Comparison of ENCODE assay signal across 19 mouse cellular contexts in genomic region chr1:73207421-73207820, GRCm38 (mm10).
"Had no signal": no experiment of that assay in that cellular context is flagged by ENCODE, and none has a peak within 500 bp of the region (broad histone marks: within the 10 kb centered on the region; RNA-seq: fewer than 3 reads in every experiment).

No protein-coding gene starts in this region.

- H3K27ac ChIP-seq: lung, embryonic 15.5 days; midbrain, embryonic 10.5 days; midbrain, embryonic 12.5 days; neural tube, embryonic 13.5 days; neural tube, embryonic 15.5 days had no signal

- H3K4me2 ChIP-seq: lung, embryonic 15.5 days; midbrain, embryonic 12.5 days; neural tube, embryonic 13.5 days; neural tube, embryonic 15.5 days had no signal

- H3K4me3 ChIP-seq: lung, embryonic 15.5 days; midbrain, embryonic 10.5 days; midbrain, embryonic 12.5 days; myocyte; neural tube, embryonic 13.5 days; neural tube, embryonic 15.5 days had no signal

- H3K9me3 ChIP-seq: lung, embryonic 15.5 days; midbrain, embryonic 10.5 days; midbrain, embryonic 12.5 days; neural tube, embryonic 13.5 days; neural tube, embryonic 15.5 days had no signal

- ATAC-seq: midbrain, embryonic 16.5 days had no signal

- H3K27me3 ChIP-seq: lung, embryonic 15.5 days; midbrain, embryonic 12.5 days; neural tube, embryonic 13.5 days; neural tube, embryonic 15.5 days had no signal

- H3K9ac ChIP-seq: lung, embryonic 15.5 days; midbrain, embryonic 12.5 days; neural tube, embryonic 13.5 days; neural tube, embryonic 15.5 days had no signal

- H3K4me1 ChIP-seq: lung, embryonic 15.5 days; midbrain, embryonic 12.5 days; neural tube, embryonic 13.5 days; neural tube, embryonic 15.5 days had no signal

- H3K36me3 ChIP-seq: lung, embryonic 15.5 days; midbrain, embryonic 10.5 days; midbrain, embryonic 12.5 days; neural tube, embryonic 13.5 days; neural tube, embryonic 15.5 days had no signal

- DNase-seq: lung, adult 2 months; lung, postnatal 10 days; lung, postnatal 4 days; midbrain, embryonic 14.5 days; retina, postnatal 1 day; right cerebral cortex, adult 18-20 months; right cerebral cortex, postnatal 25 days; right cerebral cortex, postnatal 4 days; spleen, adult 18-20 months; thymus, adult 2 months; thymus, postnatal 25 days; thymus, postnatal 4 days had no signal
